Mouse (Mus musculus): Measurements from ENCODE around the gene Npl. TPM values are rescaled to one million over a fixed set of nuclear protein-coding genes. Genes with fewer than 3 reads are reported as not detected.

Npl gene
- total and polyA plus RNA-seq, 3 experiments: 0.43 to 2.1 (median 1.5) TPM

DNA sequence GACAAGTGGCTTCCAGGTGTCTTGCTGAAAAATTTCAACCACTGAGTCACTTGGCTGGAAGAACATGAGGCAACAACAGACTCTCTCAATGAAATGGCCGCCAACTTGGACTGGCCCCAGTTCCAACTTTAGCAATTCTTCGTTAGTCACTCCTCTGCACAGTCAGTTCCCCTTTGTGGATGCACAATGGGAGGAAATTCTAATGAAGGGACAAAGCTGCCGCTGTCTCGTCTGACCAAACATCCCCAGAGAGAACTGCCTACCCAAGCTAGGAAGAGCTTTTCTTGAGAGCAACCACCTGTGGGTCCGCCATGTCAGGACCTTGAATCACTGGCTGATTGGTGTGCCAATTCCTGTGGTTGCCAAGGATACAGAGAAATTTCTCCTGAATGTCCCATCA is 38.1 kb upstream of the Npl start:
- 42% methylated on average over 5 of the region's 5 CpGs for WGBS

DNA sequence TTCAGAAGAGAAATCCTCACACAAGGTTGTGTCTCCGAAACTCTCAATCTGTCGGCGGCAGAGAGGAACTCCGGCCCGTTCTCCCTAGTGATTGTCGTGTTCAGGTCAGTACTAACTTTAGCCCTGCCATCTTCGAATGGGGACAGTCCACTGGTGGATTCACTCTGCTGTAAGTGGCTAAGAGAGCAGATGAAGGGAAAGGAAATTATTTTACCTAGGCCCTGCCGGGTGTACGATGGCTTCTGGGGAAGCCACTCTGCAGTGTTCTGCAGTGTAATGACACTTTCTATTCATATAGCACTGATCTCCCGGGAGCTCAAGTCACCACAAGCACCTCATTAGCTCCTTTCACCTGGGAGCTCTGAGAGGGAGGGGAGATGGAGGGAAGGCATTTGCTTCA is 37.0 kb upstream of the Npl start:
- TF ChIP-seq CTCF (IDR thresholded peaks at IDR 0.05) (no peak), EP300 (IDR thresholded peaks at IDR 0.05; ENCODE audit: insufficient read depth, low read depth, low read length) (no peak), POLR2A (IDR thresholded peaks at IDR 0.05; ENCODE audit: insufficient read depth, low read depth, low read length) (no peak)
- H3K79me2 ChIP-seq (replicated peaks; ENCODE audit: control insufficient read depth, insufficient read depth, low read length): no peaks in the 10 kb centered on the region
- no peak overlapping the region for H3K9ac ChIP-seq (ENCODE audit: low read depth, low read length)
- peaks cover 3% of the 10 kb centered on the region for H3K4me1 ChIP-seq (ENCODE audit: control insufficient read depth, insufficient read depth, low read length)
- H3K36me3 ChIP-seq (ENCODE audit: control insufficient read depth, insufficient read depth, low read length): no peaks in the 10 kb centered on the region
- H3K27ac ChIP-seq: no peak overlapping the region; the same call in 1 of the 2 replicates
- no peak for DNase-seq
- no peak overlapping the region for H3K4me3 ChIP-seq
- WGBS: 94% methylated on average over 10 of the region's 10 CpGs
- intact Hi-C loops (cut with DNase I): loop anchor here (5.0 kb wide), 1 partner anchor 55 kb away; no protein-coding TSS in a partner anchor
- H3K27me3 ChIP-seq (ENCODE audit: control insufficient read depth, insufficient read depth, low read length): no peaks in the 10 kb centered on the region

More for the DNA sequence above, 38.1 kb upstream of the Npl start:
- peak in 1 of 2 experiments; percentile 18 for DNase-seq
- Histone ChIP-seq H3K9ac (ENCODE audit: low read depth, low read length) (no peak overlapping the region), H3K27me3 (ENCODE audit: control insufficient read depth, insufficient read depth, low read length) (no peaks in the 10 kb centered on the region), H3K79me2 (replicated peaks; ENCODE audit: control insufficient read depth, insufficient read depth, low read length) (no peaks in the 10 kb centered on the region), H3K4me3 (no peak overlapping the region), H3K36me3 (ENCODE audit: control insufficient read depth, insufficient read depth, low read length) (no peaks in the 10 kb centered on the region), H3K27ac (no peak overlapping the region), H3K4me1 (ENCODE audit: control insufficient read depth, insufficient read depth, low read length) (peaks cover 3% of the 10 kb centered on the region)
- intact Hi-C loops (cut with DNase I): loop anchor here (5.0 kb wide), 1 partner anchor 54 kb away; no protein-coding TSS in a partner anchor
- 0 out of 2 replicates have a peak, but pooled peaks have one; percentile 27 for TF ChIP-seq EP300 (IDR thresholded peaks at IDR 0.05; ENCODE audit: insufficient read depth, low read depth, low read length)
- no peak for TF ChIP-seq POLR2A (IDR thresholded peaks at IDR 0.05; ENCODE audit: insufficient read depth, low read depth, low read length)

DNA sequence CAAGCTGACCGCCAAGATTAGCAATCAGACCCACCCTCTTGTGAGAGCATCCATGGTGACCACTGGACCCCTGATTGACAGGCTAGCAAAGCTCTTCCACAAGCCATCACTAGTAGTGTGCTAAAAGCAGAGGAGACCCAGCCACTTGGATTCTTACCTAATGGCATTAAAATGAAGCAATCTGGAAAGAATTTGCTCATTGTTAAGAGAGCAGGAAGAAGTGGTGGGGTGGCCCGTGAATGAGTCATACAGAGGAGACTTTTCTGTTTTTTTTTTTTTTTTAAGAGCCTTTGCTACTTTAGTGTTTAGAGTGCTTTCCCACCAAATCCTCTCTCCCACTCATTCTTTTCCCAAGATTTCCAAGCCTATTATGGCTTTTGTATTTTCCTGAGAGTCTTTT is 35.9 kb upstream of the Npl start:
- no peak for DNase-seq
- Histone ChIP-seq H3K36me3 (ENCODE audit: control insufficient read depth, insufficient read depth, low read length) (no peaks in the 10 kb centered on the region), H3K9ac (ENCODE audit: low read depth, low read length) (no peak overlapping the region), H3K79me2 (replicated peaks; ENCODE audit: control insufficient read depth, insufficient read depth, low read length) (no peaks in the 10 kb centered on the region), H3K27ac (peak overlapping the region; percentile 47), H3K4me3 (no peak overlapping the region), H3K4me1 (ENCODE audit: control insufficient read depth, insufficient read depth, low read length) (peaks cover 3% of the 10 kb centered on the region), H3K27me3 (ENCODE audit: control insufficient read depth, insufficient read depth, low read length) (no peaks in the 10 kb centered on the region)
- TF ChIP-seq EP300 (IDR thresholded peaks at IDR 0.05; ENCODE audit: insufficient read depth, low read depth, low read length): no peak
- intact Hi-C loops (cut with DNase I): loop anchor here (5.0 kb wide), 1 partner anchor 57 kb away; no protein-coding TSS in a partner anchor
- WGBS: 22% methylated on average over 2 of the region's 2 CpGs

DNA sequence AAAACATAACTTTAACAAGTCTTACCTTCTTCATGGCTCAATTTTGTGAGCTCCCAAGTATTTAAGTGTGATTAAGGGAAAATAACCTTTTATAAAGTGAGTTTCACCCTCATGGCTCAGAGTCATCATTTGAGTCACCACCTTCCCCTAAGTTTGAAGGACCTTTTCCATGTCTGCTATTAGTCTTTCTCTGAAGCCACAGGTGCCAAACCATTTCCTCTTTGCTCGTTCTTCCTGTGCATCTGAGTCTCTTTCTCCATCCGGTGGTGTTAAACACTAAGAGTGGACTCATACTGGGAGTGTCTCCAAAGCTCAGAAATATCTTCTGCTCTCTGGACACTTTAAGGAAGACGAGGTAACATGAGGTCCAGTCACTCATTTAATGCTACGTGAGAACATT is 33.3 kb upstream of the Npl start:
- no peaks in the 10 kb centered on the region for H3K36me3 ChIP-seq (ENCODE audit: control insufficient read depth, insufficient read depth, low read length)
- H3K27ac ChIP-seq: no peak overlapping the region
- H3K4me1 ChIP-seq (ENCODE audit: control insufficient read depth, insufficient read depth, low read length): peaks cover 3% of the 10 kb centered on the region
- H3K27me3 ChIP-seq (ENCODE audit: control insufficient read depth, insufficient read depth, low read length): no peaks in the 10 kb centered on the region
- no peak overlapping the region for H3K4me3 ChIP-seq
- TF ChIP-seq CTCF (IDR thresholded peaks at IDR 0.05) (no peak), POLR2A (IDR thresholded peaks at IDR 0.05; ENCODE audit: insufficient read depth, low read depth, low read length) (no peak), EP300 (IDR thresholded peaks at IDR 0.05; ENCODE audit: insufficient read depth, low read depth, low read length) (no peak)
- WGBS: 56% methylated on average over 4 of the region's 4 CpGs
- no peaks in the 10 kb centered on the region for H3K79me2 ChIP-seq (replicated peaks; ENCODE audit: control insufficient read depth, insufficient read depth, low read length)
- H3K9ac ChIP-seq (ENCODE audit: low read depth, low read length): no peak overlapping the region
- intact Hi-C loops (cut with DNase I): no loop called here
- DNase-seq: no peak

DNA sequence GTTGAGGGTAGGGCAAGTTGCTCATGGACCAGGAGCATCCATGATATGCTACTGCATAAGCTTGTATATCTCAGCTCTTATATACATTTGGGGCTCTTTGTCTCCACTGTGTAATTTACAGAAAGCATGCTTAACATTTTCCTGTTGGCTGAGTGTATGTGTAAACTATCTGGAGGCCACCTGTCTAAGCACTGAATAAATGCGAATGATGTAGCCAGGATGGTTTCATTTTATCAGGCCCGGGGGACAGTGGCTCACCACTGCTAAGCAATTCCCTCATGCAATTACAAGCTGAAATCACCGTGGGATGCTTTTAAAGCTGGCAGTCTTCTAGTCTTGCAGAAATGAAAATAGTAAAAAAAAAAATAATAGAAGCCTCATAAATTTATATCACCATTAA is 24.9 kb upstream of the Npl start:
- no peak for TF ChIP-seq EP300 (IDR thresholded peaks at IDR 0.05; ENCODE audit: insufficient read depth, low read depth, low read length)
- no peak for TF ChIP-seq CTCF (IDR thresholded peaks at IDR 0.05)
- TF ChIP-seq POLR2A (IDR thresholded peaks at IDR 0.05; ENCODE audit: insufficient read depth, low read depth, low read length): no peak
- H3K4me3 ChIP-seq: no peak overlapping the region
- no peak overlapping the region for H3K27ac ChIP-seq
- DNase-seq: no peak
- no peaks in the 10 kb centered on the region for H3K36me3 ChIP-seq (ENCODE audit: control insufficient read depth, insufficient read depth, low read length)
- H3K79me2 ChIP-seq (replicated peaks; ENCODE audit: control insufficient read depth, insufficient read depth, low read length): no peaks in the 10 kb centered on the region
- peaks cover 2% of the 10 kb centered on the region for H3K4me1 ChIP-seq (ENCODE audit: control insufficient read depth, insufficient read depth, low read length)
- 64% methylated on average over 3 of the region's 3 CpGs for WGBS
- no peak overlapping the region for H3K9ac ChIP-seq (ENCODE audit: low read depth, low read length)
- no peaks in the 10 kb centered on the region for H3K27me3 ChIP-seq (ENCODE audit: control insufficient read depth, insufficient read depth, low read length)
- intact Hi-C loops (cut with DNase I): no loop called here

DNA sequence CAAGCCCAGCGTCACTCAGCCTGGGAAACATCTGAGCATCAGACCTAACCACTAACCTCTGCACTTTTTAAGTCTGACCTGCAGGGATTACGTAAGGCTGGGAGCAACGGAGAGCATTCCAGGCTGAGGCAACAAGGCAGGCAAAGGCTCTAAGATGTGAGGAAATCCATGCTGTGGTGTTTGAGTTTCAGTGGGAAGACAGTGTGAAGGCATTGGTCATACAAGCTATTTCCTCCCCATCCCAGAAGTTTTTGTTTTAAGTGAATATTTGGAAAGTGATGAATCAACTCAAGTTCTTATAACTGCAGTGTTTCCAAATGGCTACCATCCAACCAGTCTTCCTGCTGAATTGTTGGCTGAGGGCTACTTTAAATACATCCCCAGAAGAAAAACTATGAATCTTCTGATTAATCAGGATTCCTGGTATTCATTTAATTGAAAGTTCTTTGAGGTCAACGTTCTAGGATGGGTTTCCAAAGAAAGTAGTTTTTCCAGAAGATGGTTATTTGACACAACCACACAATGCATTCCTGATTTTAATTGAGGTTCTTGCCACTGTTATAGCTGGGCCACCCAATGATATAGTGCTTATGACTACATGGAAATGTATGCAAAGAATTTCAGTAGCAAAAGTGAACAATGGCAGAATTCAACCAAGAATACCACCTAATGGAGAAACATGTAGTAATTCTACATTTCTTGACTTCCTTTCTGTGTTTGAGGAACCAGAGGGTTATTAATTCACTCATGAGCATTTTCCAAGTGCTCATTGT is 22.6 kb upstream of the Npl start:
- no peak for TF ChIP-seq CTCF (IDR thresholded peaks at IDR 0.05)
- TF ChIP-seq POLR2A (IDR thresholded peaks at IDR 0.05; ENCODE audit: insufficient read depth, low read depth, low read length): no peak
- TF ChIP-seq EP300 (IDR thresholded peaks at IDR 0.05; ENCODE audit: insufficient read depth, low read depth, low read length): no peak
- no peak for DNase-seq
- 44% methylated on average over 4 of the region's 4 CpGs for WGBS
- Histone ChIP-seq H3K27ac (no peak overlapping the region), H3K4me1 (ENCODE audit: control insufficient read depth, insufficient read depth, low read length) (peaks cover 2% of the 10 kb centered on the region), H3K4me3 (no peak overlapping the region), H3K79me2 (replicated peaks; ENCODE audit: control insufficient read depth, insufficient read depth, low read length) (no peaks in the 10 kb centered on the region), H3K36me3 (ENCODE audit: control insufficient read depth, insufficient read depth, low read length) (no peaks in the 10 kb centered on the region), H3K9ac (ENCODE audit: low read depth, low read length) (no peak overlapping the region), H3K27me3 (ENCODE audit: control insufficient read depth, insufficient read depth, low read length) (no peaks in the 10 kb centered on the region)
- intact Hi-C loops (cut with DNase I): no loop called here
